Mouse (Mus musculus) embryo, embryonic 10.5 days (tissue): Measurements from ENCODE around the gene Nol3.
"Not testable (repeated sequence)": the region's sequence is repeated elsewhere in the genome, so short reads cannot be mapped to it uniquely, and the experiment has no call there.

Experiments
- DNase-seq: peaks from one replicate; pipeline ENCODE4 v3.0.0-alpha.2; 2015; ENCODE audit warnings: low spot score

Gene Nol3

DNA sequence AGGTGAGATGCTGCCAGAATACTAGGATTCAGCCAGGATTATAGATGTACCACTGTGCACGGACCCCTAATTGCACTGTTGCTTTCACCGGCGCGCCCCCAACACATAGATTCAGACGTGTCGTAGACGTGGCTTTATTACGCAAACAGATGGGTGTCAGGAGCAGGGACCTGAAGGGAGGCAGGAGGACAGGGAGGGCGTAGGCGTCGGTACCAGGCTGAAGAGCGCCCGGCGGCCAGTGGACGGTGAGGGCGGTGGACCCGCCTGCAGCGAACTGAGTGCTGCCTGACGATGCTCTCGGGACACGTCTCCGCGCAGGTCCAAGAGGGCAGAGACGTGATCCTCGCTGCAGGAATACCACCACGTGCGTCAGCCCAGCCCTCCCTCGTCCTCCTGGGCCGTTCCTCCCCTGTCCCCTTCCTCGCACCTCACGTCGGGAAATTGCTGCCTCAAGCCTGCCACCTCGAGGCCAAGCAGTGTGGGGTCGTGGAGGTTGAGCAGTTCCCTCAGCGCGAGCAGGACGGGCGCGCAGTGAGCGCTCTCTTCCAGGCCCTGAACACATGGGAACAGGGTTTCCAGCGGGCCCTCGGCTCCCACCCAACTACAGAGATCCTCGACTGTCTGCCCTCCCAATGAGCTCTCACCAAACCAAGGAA lies 14.0 kb downstream of the Nol3 start, which contains the start of gene 4931428F04Rik:
Gene 4931428F04Rik (minus strand): TSS at position 60 of the 656 bp plus-strand sequence.
- peak; percentile 73 for DNase-seq

DNA sequence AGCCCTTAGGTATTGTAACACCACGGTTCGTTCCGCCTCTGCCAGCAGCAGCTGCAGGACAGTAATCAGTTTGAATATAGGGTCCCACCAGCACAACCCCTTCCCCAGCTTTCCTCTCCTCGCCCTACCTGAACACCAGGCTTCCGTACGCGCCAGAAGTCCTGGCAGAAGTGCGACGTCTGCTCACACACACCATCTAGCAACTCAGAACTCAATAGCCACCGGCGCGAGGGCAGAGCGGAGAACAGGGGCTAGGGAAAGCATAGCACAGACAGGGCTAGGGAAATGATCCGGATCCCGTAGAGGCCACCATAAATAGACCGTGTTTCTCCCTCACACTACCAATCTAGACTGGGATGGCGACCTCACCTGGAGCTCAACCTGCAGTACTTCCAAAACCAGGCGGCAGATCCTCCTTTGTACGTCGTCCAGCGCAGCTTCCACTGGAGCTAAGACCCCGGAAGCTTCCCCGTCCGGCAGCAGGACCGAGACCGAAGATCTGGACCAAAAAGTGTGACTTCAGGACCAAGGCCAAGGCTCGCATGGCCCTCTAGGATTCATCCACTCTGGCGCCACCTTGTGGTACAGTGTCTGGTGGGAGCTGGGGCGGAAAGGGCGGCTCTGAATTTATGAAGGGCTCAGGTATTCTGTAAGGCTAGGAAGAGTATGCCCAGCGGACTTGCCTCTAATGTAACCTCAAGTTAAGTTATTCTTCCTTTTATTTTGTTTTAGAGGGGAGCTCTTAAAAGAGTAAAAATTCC lies 14.8 kb downstream of the Nol3 start:
- DNase-seq = peak; percentile 96

GRCm38 (mm10) chr8:105291364-105291763 lies 15.4 kb downstream of the Nol3 start:
- DNase-seq = not testable (repeated sequence)

GRCm38 (mm10) chr8:105291802-105292201 lies 15.9 kb downstream of the Nol3 start:
- DNase-seq = not testable (repeated sequence)

GRCm38 (mm10) chr8:105292471-105292870 lies 16.5 kb downstream of the Nol3 start:
- DNase-seq = no peak

- no peak for DNase-seq
Observed at GRCm38 (mm10) chr8:105293405-105293804, 17.5 kb downstream of the Nol3 start.

DNA sequence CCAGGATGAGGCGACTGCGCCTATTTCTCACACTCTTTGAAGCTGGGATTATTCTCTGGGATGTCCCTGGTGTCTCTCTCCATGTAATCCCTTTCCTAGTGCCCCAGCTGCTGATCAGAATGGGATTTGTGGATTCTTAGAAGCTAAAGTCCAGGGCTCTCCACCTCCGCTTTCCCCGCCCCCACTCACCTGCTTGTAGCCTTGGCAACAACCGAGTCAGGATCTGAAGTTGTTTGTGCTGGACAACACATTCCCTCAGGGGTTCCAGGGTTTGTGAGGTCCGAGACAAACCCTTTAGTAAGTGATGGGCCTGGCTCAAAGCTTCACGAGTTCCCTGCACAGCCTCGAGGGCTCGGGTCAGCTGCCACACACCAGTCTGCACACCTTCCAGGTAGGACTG lies 18.8 kb downstream of the Nol3 start:
- no peak for DNase-seq

DNA sequence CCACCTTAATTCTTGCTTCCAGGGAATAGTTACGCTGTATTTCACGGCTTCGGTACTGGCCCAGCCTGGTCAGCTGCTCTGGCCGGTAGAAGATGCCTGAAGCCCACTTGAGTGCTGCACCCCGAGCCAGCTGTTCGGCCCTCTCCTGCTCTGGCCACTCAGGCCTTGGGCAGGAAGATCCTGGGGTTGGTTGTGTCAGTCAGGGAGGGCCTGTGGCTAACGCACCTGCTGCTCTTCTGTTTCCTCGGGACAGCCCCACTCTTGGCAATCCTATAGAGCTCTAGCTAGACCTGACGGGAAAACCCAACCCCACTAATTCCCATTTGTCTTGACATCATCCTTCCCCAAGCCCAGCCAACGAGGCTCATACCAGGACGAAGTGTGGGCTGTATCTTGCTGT lies 19.3 kb downstream of the Nol3 start:
- no peak for DNase-seq

GRCm38 (mm10) chr8:105295895-105296573 lies 20.1 kb downstream of the Nol3 start, which contains the start of gene Exoc3l:
Gene Exoc3l (minus strand): TSS chr8:105296101.
- DNase-seq = no peak

GRCm38 (mm10) chr8:105297511-105298192 lies 21.7 kb downstream of the Nol3 start, which contains the start of gene E2f4:
Gene E2f4 (plus strand): TSS chr8:105297663.
- DNase-seq = peak; percentile 96

DNA sequence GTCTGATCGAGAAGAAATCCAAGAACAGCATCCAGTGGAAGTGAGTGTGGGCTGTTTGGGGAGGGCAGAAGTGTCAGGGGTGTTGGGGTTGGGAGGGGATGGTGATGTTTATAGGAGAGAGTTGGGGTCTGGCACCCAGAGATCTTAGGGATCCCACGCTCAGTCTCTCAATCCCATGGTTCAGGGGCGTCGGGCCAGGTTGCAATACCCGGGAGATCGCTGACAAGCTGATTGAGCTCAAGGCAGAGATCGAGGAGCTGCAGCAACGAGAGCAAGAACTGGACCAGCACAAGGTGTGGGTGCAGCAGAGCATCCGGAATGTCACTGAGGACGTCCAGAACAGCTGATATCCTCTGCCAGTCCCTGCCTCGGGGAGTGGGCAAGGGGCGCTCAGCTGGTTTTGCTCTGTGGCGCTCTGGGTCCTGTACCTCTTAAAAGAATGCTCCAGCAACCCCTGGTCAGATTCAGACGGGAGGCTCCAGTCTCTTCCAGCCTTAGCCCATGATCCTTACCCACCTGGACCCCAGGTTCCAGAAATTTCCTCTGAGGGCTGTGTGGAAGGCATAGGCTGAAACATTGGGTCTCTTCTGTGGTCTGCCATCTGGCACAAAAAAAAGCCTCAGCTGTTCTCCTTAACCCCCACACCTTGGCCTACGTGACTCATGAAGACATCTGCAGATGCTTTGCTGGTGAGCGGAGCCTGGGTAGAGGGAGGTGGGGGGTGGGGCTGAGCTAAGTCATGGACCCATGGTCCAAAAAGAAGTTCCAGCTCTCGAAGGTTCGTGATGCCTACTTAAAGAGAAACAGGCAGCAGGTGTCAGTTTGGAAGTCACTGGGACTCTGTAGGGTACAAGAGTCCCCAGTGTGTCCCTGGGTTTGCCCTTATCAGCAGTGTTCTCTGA lies 22.7 kb downstream of the Nol3 start:
- no peak for DNase-seq

GRCm38 (mm10) chr8:105299962-105300361 lies 24.0 kb downstream of the Nol3 start:
- no peak for DNase-seq

GRCm38 (mm10) chr8:105303396-105303795 lies 27.5 kb downstream of the Nol3 start:
- DNase-seq = no peak

DNA sequence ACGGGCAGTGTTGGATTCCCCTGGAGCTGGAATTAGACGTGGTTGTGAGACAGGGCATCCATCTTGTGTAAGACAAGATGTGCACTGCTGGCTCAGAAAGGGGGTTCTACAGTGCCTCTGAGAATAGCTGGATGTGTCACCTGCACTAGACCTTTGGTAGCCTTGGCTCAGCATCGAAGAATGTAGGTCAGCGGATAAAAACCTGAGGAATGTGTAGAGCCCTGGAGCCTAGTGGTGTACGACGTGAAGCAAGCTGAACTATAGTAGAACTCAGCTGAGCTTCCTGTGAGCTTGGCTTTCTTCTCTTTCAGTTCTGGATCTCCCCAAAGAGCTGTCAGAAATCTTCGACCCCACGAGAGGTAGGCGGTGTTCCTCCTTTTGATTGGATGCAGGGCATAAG lies 27.9 kb downstream of the Nol3 start:
- DNase-seq = no peak

DNA sequence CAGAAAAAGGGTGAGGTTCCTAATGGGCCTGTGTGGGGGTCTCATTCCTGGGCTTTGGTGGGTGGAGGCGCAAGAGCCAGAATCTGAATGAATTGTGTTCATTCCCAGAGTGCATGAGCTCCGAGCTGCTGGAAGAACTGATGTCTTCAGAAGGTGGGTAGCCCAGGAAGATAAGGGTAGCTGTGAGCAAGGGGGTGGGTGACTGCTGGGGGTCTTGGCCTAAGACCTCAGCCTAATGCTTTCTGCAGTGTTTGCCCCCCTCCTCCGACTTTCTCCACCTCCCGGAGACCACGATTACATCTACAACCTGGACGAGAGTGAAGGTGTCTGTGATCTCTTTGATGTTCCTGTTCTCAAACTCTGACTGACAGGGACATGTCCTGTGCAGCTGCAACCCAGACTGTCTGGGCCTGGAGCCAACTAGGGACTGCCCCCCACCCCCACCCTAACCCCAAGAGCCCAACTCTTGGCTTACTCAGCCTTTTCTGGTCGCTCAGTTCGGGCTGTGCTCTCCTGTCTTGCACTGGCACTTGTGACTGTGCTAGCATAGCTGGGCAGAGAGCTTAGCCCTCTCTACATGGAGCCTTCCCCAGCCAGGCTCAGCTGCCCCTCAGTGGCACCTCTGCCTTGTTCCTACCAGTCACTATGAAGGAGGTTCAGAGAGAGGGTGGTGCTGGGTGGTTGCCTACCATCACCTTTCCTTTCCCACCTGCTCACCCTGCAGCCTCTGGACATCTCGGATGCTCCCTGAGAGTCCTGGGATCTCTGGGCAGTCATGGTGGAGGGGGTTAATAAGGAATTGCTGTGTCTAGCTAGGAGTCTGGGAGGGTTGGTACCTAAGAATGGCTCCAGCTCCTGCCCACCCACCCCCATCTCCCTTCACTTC lies 28.6 kb downstream of the Nol3 start:
- DNase-seq = no peak

GRCm38 (mm10) chr8:105305211-105306145 lies 29.5 kb downstream of the Nol3 start, which contains the start of gene Elmo3:
Gene Elmo3 (plus strand): TSS chr8:105305601.
- DNase-seq = peak; percentile 54

GRCm38 (mm10) chr8:105306146-105306691 lies 30.3 kb downstream of the Nol3 start:
- no peak for DNase-seq

GRCm38 (mm10) chr8:105307670-105308069 lies 31.7 kb downstream of the Nol3 start:
- no peak for DNase-seq

DNA sequence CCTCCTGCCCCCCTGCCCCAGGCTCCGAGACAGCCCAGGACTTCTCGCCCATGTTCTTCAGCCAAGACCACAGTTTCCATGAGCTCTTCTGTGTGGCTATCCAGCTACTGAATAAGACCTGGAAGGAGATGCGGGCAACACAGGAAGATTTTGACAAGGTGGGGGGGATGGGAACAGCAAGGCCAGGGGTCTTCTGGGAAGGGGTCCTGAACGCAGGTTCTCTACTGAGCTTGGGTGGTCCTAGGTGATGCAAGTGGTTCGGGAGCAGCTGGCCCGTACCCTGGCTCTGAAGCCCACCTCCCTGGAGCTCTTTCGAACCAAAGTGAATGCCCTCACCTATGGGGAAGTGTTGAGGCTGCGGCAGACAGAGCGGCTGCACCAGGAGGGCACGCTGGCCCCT lies 32.5 kb downstream of the Nol3 start:
- DNase-seq = no peak
